Mouse (Mus musculus) testis, adult 2 months (tissue): ENCODE measurements around the gene Rhbdl3.

Experiments
- CTCF ChIP-seq: fragments of 200-500 bp; IDR thresholded peaks from 2 replicates; pipeline ENCODE4 v1.5.1; 2012; ENCODE audit warnings: low read depth, mild to moderate bottlenecking, inconsistent platforms, low read length, moderate library complexity; ENCODE audit not compliant: control insufficient read depth, insufficient read depth, insufficient replicate concordance
- POLR2A ChIP-seq: fragments of 200-500 bp; IDR thresholded peaks from 2 replicates; pipeline ENCODE4 v1.6.1; 2012; ENCODE audit warnings: low read depth, mild to moderate bottlenecking, inconsistent platforms, low read length, moderate library complexity; ENCODE audit not compliant: control insufficient read depth

DNA sequence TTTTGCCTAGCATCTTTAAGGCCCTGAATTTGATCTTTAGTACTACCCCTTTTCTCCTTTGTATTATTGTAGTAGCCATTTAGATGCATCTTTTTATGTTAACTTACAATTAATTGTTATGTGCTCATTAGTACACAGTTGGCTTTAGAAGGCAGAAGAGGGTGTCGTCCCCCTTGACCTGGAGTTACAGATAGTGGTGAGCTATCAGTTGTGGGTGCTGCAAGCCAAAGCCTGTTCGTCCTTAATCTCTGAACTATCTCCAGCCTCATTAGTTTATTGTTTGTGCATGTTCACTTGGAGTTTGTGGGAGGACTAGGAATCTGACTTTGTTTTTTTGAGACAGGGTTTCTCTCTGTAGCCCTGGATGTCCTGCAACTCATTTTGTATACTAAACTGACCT, 86.1 kb downstream of the Rhbdl3 start:
- TF ChIP-seq POLR2A (no peak), CTCF (no peak)
